Mouse (Mus musculus) kidney, adult 2 months (tissue): ENCODE measurements around the gene Fars2. TPM values are rescaled to one million over a fixed set of nuclear protein-coding genes. Genes with fewer than 3 reads are reported as not detected.

ENCODE experiments used
- DNase-seq: peaks from one replicate; pipeline ENCODE4 v3.0.0; 2021
- H3K27ac ChIP-seq: fragments of 200-500 bp; 2 replicates; pipeline ENCODE4 v1.5.1; 2012; ENCODE audit warnings: low read depth, low read length, control low read depth, inconsistent platforms; ENCODE audit not compliant: insufficient read depth
- H3K27me3 ChIP-seq: fragments of 200-500 bp; replicated peaks from 2 replicates; pipeline ENCODE4 v1.6.1; 2012; ENCODE audit warnings: mild to moderate bottlenecking, moderate library complexity, low read length, inconsistent platforms; ENCODE audit not compliant: control insufficient read depth, insufficient read depth
- H3K36me3 ChIP-seq: fragments of 200-500 bp; 2 replicates; pipeline ENCODE4 v1.6.1; 2012; ENCODE audit warnings: mild to moderate bottlenecking, moderate library complexity, low read length, inconsistent platforms; ENCODE audit not compliant: control insufficient read depth, insufficient read depth
- H3K4me1 ChIP-seq: fragments of 200-500 bp; 2 replicates; pipeline ENCODE4 v1.6.1; 2011; ENCODE audit warnings: low read length; ENCODE audit not compliant: control insufficient read depth, insufficient read depth
- H3K4me3 ChIP-seq: fragments of 200-500 bp; 2 replicates; pipeline ENCODE4 v1.5.1; 2011; ENCODE audit warnings: mild to moderate bottlenecking, low read depth, low read length, control low read depth; ENCODE audit not compliant: insufficient read depth
- CTCF ChIP-seq: fragments of 200-500 bp; conservative IDR thresholded peaks from 2 replicates; pipeline ENCODE4 v1.5.1; 2011; ENCODE audit warnings: low read depth, mild to moderate bottlenecking, control low read depth, low read length, moderate library complexity, mixed read lengths; ENCODE audit not compliant: insufficient read depth, insufficient read length
- POLR2A ChIP-seq: fragments of 200-500 bp; IDR thresholded peaks from one replicate; pipeline ENCODE4 v1.6.1; 2011; ENCODE audit warnings: low read depth, low read length, control low read depth
- WGBS: fragments of 180-500 bp; shearing (Covaris S2); methylation state at CpG from one replicate; pipeline ENCODE4 v1.1.7; 2018; 5-methylcytosine and 5-hydroxymethylcytosine counted together
- polyA plus RNA-seq: library from polyadenylated mRNA; depleted of rRNA; stranded (reverse); fragments of >200 nt; gene quantifications from 2 replicates; pipeline ENCODE4 v1.2.3, GENCODE M21; 2012

Fars2 gene
- polyA plus RNA-seq, 1 experiment, result 99.1 TPM

GRCm38 (mm10) chr13:36725881-36726280 is 608.7 kb downstream of the Fars2 start:
- TF ChIP-seq POLR2A (no peak), CTCF (no peak)
- no peaks in the 10 kb centered on the region for H3K36me3 ChIP-seq
- no peaks in the 10 kb centered on the region for H3K4me1 ChIP-seq
- H3K27ac ChIP-seq, result no peak overlapping the region
- peak; percentile 2 for DNase-seq
- WGBS, result 10% methylated on average over 8 of the region's 8 CpGs
- no peak overlapping the region for H3K4me3 ChIP-seq
- H3K27me3 ChIP-seq, result peaks cover 9% of the 10 kb centered on the region

GRCm38 (mm10) chr13:36726551-36726950 is 609.3 kb downstream of the Fars2 start:
- Histone ChIP-seq H3K4me3 (no peak overlapping the region), H3K27me3 (peaks cover 9% of the 10 kb centered on the region), H3K4me1 (no peaks in the 10 kb centered on the region), H3K36me3 (no peaks in the 10 kb centered on the region), H3K27ac (no peak overlapping the region)
- DNase-seq, result peak; percentile 1
- TF ChIP-seq CTCF, result no peak
- TF ChIP-seq POLR2A, result no peak
- WGBS, result 5% methylated on average over 24 of the region's 24 CpGs

DNA sequence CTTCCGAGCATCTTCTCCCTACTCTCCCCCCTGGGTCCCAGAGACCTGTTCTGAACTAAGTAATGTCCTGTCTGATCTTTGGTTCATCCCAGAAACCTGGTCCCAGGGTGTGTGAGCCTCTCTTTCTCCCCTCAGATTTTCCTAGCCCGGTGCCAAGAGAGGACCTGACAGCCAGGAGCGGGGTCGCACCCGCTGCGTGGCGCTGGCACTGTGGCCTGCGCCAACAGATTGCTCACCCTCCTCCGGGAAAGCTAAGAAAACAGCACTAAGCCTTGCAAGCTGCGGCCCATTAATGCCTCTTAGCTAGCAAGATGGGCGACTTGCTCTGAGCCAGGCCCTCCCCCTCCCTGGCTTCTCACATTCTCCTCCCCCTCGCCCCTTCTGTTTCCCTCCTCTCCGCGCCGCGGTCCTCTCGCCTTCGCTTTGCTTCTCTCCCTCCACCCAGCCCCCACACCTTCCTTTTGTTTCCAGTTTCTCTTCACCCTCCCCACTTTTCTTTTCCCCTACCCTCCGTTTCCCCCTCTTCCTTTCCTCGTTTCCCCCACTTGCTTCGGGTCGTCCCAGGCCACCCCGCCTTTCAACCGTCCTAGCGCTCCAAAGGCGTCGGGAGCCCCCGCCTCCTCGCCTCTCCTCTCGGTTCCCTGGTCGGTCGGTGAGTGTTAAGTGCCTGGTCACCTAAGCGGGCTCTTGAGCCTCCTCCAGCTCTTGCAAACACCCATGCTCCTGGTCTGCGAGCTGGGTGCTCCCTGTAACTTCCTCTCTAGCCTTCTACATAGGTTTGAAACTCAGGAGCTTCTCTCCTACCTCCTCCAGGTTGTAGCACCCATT is 610.0 kb downstream of the Fars2 start:
- no peak for TF ChIP-seq POLR2A
- no peak for TF ChIP-seq CTCF
- peak; percentile 13 for DNase-seq
- H3K4me3 ChIP-seq, result no peak overlapping the region
- H3K27ac ChIP-seq, result no peak overlapping the region
- 3% methylated on average over 34 of the region's 34 CpGs for WGBS
- 0 out of 2 replicates have a peak, but pooled peaks cover 2% of the 10 kb centered on the region for H3K4me1 ChIP-seq
- peaks cover 12% of the 10 kb centered on the region for H3K27me3 ChIP-seq
- H3K36me3 ChIP-seq, result no peaks in the 10 kb centered on the region

- Histone ChIP-seq H3K4me3 (no peak overlapping the region), H3K27ac (no peak overlapping the region), H3K36me3 (no peaks in the 10 kb centered on the region), H3K27me3 (peaks cover 13% of the 10 kb centered on the region), H3K4me1 (0 out of 2 replicates have a peak, but pooled peaks cover 2% of the 10 kb centered on the region)
- TF ChIP-seq POLR2A (no peak), CTCF (no peak)
- WGBS, result 5% methylated on average over 22 of the region's 23 CpGs
- peak; percentile 7 for DNase-seq
These were observed 610.7 kb downstream of the Fars2 start for GRCm38 (mm10) chr13:36727779-36728470.

DNA sequence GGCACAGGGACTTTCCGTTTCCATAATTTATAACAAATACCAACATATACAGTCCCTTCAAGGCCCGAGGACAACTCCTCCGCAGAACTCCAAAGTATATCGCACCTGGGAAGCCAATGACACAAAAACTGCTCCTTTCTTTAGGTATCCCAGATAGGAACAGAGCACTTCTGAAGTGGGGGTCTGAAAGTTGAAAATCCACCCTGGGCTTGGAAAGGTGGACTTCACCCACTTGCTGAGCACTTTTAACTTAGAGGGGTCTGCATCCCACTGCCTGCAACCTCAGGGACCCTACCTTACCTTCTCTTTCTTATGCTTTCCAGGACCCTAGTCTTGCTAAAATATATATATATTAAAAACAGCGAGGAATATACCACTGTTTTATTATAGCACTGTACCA is 611.3 kb downstream of the Fars2 start:
- H3K36me3 ChIP-seq, result no peaks in the 10 kb centered on the region
- H3K4me1 ChIP-seq, result 0 out of 2 replicates have a peak, but pooled peaks cover 2% of the 10 kb centered on the region
- TF ChIP-seq CTCF, result no peak
- no peak for TF ChIP-seq POLR2A
- no peak overlapping the region for H3K4me3 ChIP-seq
- H3K27ac ChIP-seq, result no peak overlapping the region
- 30% methylated on average over 5 of the region's 5 CpGs for WGBS
- peaks cover 13% of the 10 kb centered on the region for H3K27me3 ChIP-seq
- DNase-seq, result no peak

GRCm38 (mm10) chr13:36729731-36730340 is 612.6 kb downstream of the Fars2 start:
- no peak overlapping the region for H3K4me3 ChIP-seq
- TF ChIP-seq CTCF (no peak), POLR2A (no peak)
- peaks cover 19% of the 10 kb centered on the region for H3K27me3 ChIP-seq
- 22% methylated on average over 13 of the region's 13 CpGs for WGBS
- H3K27ac ChIP-seq, result no peak overlapping the region
- DNase-seq, result peak; percentile 2
- 0 out of 2 replicates have a peak, but pooled peaks cover 2% of the 10 kb centered on the region for H3K4me1 ChIP-seq
- no peaks in the 10 kb centered on the region for H3K36me3 ChIP-seq
